24 mouse cellular contexts compared by ENCODE assay signal in the genomic region with DNA sequence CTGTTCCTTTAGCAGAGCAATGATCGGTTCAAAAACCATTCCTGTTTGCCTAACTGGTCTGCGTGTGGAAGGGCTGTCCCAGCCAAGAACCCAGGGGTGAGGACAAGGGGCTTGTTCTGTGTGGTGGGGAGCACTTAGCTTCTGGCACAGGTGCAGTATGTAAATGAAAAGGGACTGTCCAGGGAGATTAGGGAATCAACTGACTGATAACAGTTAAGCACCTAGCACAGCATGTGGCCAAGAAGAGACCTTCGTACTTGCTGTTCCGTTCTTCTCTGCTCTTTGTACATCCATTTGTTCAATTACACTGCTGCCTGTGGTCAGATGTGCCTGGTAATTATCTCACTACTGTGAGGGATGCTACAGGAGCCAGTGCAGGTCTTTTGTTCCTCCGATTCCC.
"Had no signal": no experiment of that assay in that cellular context is flagged by ENCODE, and none has a peak within 500 bp of the region (broad histone marks: within the 10 kb centered on the region; RNA-seq: fewer than 3 reads in every experiment).

No protein-coding gene starts in this region.

- H3K4me1 ChIP-seq: kidney, embryonic 15.5 days; limb, embryonic 10.5 days; liver, embryonic 15.5 days; stomach, embryonic 15.5 days had no signal

- ATAC-seq: liver, embryonic 12.5 days; midbrain, embryonic 13.5 days; midbrain, embryonic 16.5 days had no signal

- H3K4me3 ChIP-seq: kidney, embryonic 15.5 days; layer of hippocampus, adult 2 months; limb, embryonic 10.5 days; limb, embryonic 13.5 days; liver, embryonic 12.5 days; liver, embryonic 15.5 days; lung, embryonic 15.5 days; midbrain, embryonic 13.5 days; myocyte; neural tube, embryonic 13.5 days; stomach, embryonic 15.5 days had no signal

- DNase-seq: kidney, adult 8-10 months; kidney, postnatal 10 days; kidney, postnatal 36 days; layer of hippocampus, adult 9-11 months; liver; lung, adult 18-20 months; lung, postnatal 10 days; lung, postnatal 36 days; retina, postnatal 1 day; right cerebral cortex, postnatal 25 days; spleen, adult 18-20 months; thymus, postnatal 25 days had no signal

- H3K36me3 ChIP-seq: kidney, embryonic 15.5 days; limb, embryonic 10.5 days; limb, embryonic 13.5 days; liver, embryonic 12.5 days; liver, embryonic 15.5 days; lung, embryonic 15.5 days; midbrain, embryonic 13.5 days; neural tube, embryonic 13.5 days; stomach, embryonic 15.5 days had no signal

- H3K9ac ChIP-seq: kidney, embryonic 15.5 days; limb, embryonic 13.5 days; liver, embryonic 12.5 days; liver, embryonic 15.5 days; lung, embryonic 15.5 days; midbrain, embryonic 13.5 days; neural tube, embryonic 13.5 days; stomach, embryonic 15.5 days had no signal

- H3K27ac ChIP-seq: kidney, embryonic 15.5 days; layer of hippocampus, adult 2 months; limb, embryonic 10.5 days; limb, embryonic 13.5 days; liver, embryonic 12.5 days; liver, embryonic 15.5 days; lung, embryonic 15.5 days; midbrain, embryonic 13.5 days; neural tube, embryonic 13.5 days; stomach, embryonic 15.5 days had no signal

- H3K4me2 ChIP-seq: kidney, embryonic 15.5 days; limb, embryonic 13.5 days; liver, embryonic 12.5 days; liver, embryonic 15.5 days; lung, embryonic 15.5 days; midbrain, embryonic 13.5 days; neural tube, embryonic 13.5 days; stomach, embryonic 15.5 days had no signal

- H3K9me3 ChIP-seq: kidney, embryonic 15.5 days; limb, embryonic 10.5 days; limb, embryonic 13.5 days; liver, embryonic 12.5 days; liver, embryonic 15.5 days; lung, embryonic 15.5 days; midbrain, embryonic 13.5 days; neural tube, embryonic 13.5 days; stomach, embryonic 15.5 days had no signal

- H3K27me3 ChIP-seq: kidney, embryonic 15.5 days; limb, embryonic 13.5 days; liver, embryonic 12.5 days; liver, embryonic 15.5 days; lung, embryonic 15.5 days; midbrain, embryonic 13.5 days; neural tube, embryonic 13.5 days; stomach, embryonic 15.5 days had no signal
